Mouse (Mus musculus): ENCODE results near the gene Nxpe3.
A peak's percentile ranks its signal among the peaks of the same experiment; 100 is the strongest.
"Not testable (repeated sequence)": the region's sequence is repeated elsewhere in the genome, so short reads cannot be mapped to it uniquely, and the experiment has no call there.

Gene Nxpe3

DNA sequence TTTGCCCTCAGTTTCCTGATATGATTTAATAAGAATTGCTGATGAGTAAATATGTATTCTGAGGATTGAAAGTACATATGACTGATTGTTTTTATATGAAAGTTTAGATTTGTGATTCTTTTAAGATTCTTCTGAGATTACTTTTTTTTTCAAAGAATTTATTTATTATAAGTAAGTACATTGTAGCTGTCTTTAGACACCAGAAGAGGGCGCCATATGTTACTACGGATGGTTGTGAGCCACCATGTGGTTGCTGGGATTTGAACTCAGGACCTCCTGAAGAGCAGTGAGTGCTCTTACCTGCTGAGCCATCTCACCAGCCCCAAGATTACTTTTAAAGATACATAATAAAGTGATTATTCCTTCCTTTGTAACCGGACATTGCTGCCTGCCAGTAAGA, 5.6 kb downstream of the Nxpe3 start:
- DNase-seq, result no peak

DNA sequence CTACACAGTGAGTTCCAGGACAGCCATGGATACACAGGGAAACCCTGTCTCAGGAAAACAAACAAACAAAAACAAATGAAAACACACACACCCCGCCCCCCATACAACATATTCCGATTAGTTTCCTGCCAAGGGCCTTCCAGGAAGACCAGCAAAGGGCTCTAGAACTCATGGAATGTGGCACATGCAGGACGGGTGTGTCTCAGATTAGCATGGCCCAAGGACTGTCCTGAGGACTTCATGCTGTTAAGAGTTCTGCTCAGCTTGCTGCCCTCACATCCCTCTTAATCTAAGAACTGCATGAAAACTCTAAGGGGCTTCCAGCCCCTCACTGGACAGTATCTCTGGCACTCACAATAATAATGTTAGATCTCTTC, 6.5 kb downstream of the Nxpe3 start:
- DNase-seq, result no peak

DNA sequence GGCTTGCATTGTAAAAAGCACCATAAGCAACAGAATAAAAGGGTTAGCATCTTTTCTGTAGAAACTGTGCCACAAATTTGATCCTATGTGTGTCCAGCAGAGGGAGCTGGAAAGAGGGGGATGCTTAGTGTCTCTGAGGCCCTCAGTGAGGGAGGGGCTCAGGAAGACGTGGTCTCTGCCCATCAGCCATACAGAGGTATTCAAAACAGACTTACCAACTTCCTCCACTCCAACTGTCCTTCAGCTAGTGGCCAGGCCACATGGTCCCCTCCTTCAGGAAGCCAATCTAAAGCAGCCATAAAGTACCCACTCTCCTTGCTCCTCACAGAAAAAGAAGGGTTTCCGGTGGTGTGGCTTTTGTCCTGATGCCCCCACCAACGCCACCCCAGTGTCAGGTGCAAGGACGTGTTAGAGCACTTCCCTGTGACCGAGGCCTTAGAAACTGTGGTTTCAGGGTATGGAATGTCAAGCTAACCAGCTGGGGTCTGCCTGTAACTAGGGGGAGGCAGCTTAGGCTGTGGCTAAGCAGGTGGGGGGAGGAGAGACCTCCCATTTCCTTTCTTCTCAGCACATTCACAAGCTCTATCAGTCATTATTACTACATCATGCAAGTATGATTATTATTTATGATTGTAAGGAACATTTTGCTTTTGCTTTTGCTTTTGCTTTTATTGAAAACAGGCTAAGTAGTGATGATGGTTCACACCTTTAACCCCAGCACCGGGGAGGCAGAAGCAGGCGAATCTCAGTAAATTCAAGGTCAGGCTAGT, 7.1 kb downstream of the Nxpe3 start:
- peak in 1 of 2 experiments; percentile 39 for DNase-seq

DNA sequence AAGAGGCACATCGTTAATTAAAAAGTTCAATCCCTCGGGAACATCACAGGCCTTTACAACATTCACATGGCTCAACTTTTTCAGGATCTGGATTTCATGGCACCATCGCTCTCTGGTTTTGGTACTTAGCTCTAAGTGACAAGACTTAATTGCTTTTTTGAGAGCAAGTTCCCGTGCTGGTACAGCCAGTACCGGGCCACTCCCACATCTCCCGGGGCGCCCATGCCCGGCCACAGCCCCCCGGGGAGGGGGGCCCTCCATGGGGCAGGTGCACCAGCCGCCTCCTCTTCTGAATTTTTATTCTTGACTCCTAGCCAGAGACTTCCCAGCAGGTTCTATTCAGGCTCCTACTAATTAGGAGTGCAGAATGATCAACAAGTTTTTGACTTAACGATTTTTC, 10.8 kb downstream of the Nxpe3 start:
- no peak for DNase-seq

DNA sequence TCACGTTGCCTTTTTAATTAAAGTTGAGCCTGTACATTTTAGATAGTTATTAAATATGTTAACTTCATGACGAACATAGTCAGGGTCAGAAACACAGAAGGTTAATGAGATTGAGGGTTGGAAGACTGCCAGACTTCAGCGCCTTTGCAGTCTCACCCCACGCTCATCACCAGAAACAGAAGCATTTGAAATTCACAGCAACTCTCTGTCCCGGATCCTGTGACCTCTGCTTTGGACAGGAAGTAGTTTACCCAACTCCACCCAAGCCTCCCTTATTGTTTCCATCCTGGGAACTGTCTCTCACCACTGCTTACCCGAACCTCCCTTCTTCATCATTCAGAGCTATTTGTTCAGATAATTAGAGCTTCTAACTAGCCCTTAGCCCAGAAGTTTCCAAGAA, 19.1 kb downstream of the Nxpe3 start:
- no peak for DNase-seq

DNA sequence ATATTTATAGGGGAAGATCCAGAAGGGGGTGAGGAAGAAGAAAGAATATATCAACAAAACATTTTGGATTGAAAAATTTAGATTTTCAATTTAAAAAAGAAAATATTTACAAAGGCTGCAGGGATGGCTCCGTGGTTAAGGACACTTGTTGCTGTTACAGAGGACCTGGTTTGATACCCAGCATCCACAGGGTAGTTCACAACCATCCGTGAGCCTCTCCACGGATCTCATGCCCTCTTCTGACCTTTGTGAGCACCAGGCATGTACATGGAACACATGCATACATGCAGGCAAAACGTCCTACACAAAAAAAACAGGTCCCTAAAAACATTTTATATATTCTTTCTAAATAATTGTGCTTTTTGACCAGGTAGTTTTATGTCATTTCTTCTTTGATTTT, 31.3 kb downstream of the Nxpe3 start:
- DNase-seq, result no peak

DNA sequence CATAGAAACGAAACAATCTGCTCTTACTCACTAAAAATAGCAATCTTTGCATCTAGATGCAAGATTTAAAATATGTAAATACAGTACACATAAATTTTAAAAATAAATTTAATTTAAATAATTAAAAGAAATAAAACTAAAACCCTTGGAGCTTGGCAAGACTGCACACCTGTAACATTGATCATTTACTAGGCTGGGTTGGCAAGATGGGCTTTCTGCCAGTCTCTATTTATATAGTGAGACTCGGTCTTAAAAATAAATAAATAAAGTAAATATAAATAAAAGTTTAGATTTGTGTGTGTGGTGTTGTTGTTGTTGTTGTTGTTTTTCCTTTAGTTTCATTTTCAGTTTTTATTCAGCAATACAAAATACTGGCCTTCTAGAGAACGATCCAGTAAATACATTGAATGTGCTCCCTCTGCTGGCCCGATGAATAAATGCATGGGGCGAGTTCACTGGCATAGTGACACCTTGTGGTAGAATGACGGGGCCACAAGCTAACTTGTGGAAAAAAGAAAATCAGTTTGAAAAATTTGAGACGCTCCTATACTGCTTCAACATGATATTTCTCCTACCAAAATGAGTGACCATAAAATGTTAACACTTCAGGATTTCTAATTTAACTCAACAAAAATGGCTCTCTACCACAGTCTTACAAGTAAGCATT, 31.8 kb downstream of the Nxpe3 start:
- DNase-seq, result peak; percentile 12 to 24

DNA sequence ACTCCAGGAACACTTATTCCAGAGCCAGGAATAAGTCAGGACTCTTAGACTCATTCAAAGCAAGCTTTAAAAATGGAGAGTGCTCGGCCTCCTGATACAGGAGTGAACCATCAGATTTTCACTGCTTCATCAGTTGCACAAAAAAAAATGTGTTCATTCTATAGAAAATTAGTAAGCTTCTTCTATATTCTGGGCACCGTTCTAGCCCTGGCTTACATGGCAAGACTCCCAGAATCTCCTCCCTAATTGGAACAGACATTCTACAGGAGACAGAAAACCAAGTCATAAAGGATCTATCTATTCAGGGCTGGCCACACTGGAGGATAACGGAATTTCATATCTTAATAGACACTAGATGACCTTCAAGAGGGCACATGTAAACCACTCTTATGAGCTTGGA, 34.0 kb downstream of the Nxpe3 start:
- DNase-seq, result no peak

DNA sequence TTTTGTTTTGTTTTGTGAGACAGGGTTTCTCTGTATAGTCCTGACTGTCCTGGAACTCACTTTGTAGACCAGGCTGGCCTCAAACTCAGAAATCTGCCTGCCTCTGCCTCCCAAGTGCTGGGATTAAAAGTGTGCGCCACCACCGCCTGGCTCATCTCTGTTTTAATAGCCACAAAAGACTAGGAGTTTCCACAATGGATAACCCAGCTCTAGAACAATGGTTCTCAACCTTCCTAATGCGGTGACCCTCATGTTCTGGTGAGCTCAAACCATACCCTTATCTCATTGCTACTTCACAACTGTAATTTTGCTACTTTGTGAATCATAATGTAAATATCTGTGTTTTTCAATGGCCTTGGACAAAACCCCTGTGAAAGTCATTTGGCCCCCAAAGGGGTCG, 35.7 kb downstream of the Nxpe3 start:
- not testable (repeated sequence) for DNase-seq

DNA sequence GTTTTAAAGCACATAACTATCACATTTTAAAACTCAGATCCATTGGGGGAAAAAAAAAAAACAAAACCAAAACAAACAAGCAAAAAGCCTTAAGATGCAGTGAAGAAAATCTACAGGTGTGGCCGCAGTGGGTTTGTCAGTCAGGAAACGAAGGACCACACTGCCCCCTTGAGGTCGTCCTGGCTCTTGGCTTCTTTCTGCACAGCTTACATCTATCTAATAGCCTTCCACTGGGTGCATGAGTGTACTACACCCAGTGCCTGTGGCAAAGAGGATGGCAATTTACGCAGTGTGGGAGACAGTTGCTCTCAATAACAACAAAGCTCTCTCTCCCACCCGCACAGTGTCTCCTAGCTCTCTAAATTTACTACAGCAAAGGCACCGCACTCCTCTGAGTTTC, 36.6 kb downstream of the Nxpe3 start:
- DNase-seq, result peak; percentile 41 to 43

DNA sequence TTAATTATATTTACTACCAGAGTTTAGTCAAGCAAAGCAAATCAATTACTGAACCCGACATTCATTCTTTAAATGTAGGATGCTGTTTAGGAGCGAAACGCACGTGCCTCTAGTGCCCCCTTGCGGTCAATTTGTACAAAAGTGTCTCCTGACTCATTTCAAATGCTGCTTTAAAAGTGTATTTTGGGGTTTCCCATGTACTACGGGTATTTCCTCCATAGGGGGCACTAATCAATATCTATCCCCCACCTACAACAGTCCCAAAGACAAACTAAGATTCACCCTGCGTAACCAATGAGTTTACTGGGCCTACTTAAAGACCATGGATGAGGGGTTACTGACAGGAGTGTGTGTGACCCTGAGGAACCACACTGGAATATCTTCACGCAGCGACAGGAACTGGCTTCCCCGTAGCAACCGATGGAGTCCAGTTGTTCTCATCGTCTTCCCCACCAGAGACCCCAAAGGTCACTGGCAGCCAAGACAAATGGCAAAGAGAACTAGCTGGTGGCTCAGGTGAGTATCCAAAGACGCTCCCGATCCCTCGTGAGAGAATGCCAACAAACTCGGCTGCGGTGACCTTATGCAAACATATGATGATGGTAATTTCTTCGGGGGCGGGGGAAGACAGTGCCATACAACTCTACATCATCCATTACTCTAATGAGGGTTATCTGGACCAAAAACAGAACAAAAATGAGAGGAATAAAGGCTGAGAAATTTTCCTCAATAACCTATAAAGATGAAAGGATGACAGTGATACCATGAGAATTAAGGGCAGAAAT, 42.0 kb downstream of the Nxpe3 start:
- peak; percentile 13 to 48 for DNase-seq

DNA sequence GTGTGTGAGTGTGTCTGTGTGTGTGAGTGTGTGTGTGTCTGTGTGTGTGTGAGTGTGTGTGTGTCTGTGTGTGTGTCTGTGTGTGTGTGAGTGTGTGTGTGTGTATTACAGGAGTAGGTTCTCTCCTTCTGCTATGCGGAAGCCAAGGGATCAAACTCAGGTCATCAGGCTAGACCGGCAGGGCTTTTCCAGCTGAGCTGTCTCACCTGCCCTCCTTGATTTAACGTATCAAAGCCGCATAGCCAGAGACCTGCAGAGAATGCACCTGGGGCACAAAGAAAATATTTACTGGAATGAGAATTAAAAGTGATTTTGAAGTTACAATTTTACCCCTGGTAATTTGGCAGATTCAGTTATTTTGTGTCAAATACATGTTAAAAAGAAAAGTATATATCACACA, 42.6 kb downstream of the Nxpe3 start:
- DNase-seq, result no peak

DNA sequence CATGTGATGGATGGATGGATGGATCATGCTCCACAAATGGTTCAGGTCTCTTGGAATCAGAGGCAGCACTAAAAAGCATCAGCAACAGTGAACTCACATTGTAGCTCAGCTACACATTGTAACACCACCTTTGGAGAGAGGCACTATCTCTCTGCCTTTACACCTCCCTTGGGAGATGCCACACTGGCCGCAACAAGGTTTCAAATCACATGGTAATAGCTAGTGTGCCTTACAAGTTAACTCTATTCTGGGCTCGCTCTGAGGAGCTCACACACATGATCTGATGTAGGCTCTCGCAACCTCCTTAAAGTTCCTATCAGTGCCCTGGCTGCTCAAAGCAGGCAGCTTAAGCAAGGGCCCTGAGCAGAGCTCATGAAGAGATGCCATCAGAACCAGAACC, 44.6 kb downstream of the Nxpe3 start:
- no peak for DNase-seq

DNA sequence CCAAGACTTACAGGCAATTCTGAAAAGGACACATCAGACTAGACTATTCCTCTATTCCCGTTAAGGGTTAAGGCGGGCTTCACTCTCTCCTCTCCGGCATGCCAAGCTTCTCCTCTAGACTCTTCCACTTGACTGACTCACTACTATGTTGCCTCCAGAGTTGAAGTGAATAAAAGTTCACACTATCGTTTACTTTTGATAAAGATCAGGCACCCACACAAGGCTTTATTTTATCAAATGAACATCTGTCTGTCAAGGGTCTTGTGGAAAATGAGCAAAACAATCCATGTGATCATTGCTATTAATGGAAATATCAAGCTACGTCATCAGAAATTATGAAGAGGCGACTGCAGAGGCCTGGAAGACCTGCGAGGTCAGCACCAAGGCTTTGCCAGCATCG, 47.4 kb downstream of the Nxpe3 start:
- no peak for DNase-seq

DNA sequence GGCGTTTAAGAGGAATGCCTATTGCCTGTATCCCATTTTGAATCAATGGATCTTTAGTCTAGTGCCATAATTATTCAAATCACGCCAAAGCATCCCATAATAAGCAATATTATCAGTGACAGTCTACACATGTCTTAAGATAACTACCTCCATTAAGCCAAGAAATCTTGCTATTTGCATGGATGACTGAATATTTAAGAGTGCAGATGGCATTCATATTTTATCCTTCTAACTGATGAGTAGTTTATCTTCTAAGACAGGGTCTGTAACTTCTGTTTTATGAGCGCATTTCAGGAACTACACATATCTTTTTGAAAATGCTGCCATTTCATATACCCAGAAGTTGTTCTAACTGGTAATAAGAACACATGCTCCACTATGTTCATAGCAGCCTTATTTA, 50.2 kb downstream of the Nxpe3 start:
- DNase-seq, result no peak

DNA sequence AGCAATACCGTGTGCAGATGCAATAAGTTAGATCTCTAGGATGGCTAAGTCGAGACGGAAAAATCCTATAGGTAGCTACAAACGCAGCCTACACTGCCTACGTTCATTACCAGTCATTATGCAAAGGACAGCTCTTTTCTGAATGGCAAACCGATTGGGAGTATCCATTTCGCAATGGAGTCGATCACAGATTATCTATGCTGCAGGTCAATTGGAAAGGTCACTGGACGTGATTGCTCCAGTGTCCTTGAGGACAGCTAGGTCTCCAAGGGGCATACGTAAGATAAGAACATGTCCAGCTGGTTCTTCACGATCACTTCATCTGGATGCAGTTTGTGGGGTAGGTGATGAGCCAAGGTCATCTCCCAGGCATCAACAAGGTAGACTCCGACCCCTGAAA, 51.2 kb downstream of the Nxpe3 start:
- DNase-seq, result no peak

DNA sequence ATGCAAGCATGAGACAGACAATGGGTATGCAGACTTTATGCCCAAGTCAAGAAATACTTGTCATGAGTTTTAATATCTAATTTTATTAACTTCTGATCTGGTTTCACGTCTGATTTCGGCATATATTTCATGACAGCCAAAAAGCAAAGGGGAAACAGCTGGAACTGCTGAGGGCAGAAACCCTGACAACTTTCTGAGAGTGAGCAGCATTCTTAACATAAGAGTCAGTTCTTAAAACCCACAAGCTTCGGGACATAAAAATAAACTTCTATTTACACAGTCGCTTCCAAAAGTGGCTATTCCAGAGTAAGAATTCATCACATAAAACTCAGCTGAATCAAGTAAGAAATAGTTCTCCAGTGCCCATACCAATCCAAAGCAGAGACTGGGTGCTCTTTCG, 52.0 kb downstream of the Nxpe3 start:
- DNase-seq, result no peak

DNA sequence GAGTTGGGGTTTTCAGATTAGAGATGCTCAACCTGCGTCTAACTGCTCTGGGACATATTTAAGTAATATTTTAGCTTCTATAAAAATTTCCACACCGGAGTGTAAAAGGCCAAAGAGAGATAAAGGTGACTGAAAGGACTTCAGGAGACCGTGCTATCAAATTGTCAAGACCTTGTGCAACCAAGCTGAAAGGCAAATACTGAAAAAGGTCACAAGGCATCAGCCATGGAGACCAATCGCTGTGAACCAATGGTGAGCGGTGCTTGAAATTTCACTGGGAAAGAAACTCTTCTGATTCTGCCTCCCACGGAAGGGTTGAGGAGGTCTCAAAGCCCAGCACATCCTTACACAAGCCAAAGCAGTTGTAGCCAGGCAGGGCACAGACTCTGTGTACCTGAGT, 53.6 kb downstream of the Nxpe3 start:
- no peak for DNase-seq

DNA sequence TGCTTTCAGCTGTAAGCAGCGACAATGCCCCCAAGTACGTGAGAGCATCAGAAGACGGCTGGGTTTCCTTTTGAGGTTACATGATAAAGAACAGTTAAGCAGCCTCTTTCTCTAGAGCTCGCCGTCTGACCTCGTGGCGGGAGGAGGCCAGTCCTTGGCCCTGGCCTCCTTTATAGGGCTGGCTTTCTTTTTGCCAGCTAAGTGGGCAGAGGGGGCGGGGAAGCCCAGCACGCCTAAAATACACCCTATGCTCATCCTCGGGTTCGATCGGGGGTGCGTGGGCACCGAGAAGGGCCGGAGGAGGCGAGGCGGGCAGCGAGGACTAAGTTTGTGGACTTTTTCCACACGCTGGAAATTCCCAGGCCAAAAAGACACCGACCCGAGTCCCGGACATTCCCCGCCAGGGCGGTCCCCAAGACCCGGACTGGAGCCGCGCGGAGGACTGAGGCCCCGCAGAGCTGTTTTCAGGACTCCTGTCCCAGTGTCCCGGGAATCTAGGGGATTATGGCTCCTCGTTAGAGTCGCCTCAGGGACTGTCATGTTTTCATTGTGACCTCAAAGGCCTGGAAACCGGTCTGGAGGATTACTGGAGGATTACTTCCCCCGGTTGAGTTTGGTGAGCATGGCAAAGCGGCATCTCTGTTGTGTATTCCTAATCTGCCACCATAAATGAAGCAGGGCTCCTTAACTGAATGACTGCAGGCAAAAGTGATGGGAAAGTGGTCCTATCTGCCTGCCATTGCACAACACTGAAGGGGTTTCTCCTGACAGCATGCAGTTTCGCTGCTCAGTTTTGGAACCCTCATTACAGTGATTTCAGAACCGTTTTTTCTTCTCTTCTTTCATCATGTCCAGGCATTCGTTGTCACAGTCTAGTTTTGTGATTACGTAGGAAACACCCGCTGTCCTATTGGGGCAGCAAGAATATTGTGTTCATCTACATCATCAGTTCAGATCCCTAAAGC, 56.3 kb downstream of the Nxpe3 start, which contains the start of gene Nfkbiz:
Nfkbiz (minus strand) TSS at position 390 of the 965 bp plus-strand sequence.
- peak; percentile 46 to 53 for DNase-seq

DNA sequence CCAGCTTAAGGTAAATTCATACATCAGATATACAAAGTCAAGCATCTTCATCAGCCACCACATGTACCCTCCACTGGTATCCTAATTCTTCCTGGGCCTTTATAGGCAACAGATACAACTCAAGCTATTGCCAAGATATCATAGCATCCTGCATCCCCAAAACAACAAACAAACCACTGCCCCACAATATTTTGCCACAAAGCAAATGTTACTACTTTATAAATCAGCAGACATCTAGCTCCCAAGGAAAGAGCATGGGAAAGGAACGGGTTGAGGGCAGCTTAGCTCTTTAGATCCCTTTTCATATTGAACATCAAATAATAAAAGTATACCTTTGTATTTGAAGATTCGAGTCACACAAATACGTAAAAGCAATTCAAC, 57.0 kb downstream of the Nxpe3 start:
- no peak for DNase-seq

DNA sequence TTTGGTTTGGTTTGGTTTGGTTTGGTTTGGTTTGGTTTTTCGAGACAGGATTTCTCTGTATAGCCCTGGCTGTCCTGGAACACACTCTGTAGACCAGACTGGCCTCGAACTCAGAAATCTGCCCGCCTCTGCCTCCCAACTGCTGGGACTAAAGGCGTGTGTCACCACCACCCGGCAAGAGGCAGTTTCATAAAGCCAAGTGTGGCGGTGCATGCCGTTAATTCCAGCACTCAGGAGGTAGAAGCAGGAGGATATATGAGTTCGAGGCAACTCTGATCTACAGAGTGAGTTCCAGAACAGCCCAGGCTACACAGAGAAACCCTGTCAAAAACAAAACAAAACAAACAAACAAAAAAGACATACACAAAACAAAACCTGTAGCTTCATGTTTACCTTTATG, 57.4 kb downstream of the Nxpe3 start:
- not testable (repeated sequence) for DNase-seq

DNA sequence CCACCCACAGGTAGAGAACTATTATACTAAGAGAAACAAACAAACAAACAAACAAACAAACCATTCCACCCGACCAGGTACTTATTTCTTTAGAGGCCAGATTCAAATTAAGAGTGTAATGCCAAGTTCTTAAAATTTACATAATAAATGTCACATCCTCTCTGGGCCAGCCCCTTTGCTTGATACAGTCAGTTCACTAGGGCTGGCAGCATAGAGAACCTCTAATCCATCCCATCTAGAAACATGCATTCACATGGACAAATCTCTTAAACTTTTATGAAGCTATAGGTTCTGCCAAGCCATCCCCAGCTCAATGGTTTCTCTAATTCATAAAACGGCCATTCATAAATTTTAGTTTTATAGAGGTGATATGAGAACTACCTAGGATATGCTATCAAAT, 57.9 kb downstream of the Nxpe3 start:
- DNase-seq, result no peak

DNA sequence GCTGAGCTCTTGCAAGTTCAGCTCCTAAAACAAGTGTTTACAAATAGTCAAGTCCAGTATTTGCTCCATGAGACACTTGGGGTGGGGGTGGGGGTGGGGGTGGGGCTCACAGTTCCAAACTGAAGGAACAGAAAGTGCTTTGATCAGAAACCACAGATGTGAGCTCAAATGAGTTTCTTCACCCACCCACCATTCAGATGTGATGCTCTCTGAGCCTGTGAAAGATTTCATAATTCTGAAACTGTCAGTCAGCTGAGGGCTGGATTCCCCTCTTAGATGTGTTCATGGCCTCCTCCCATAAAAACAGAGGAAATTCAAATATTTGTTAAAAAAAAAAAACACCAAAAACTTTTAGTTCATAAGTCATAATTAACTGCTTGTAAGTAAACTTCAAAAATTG, 59.3 kb downstream of the Nxpe3 start:
- no peak for DNase-seq

All from thymus, adult 18-20 months (tissue).